Comparison of ENCODE assay signal across 8 mouse cellular contexts in genomic region chr2:52423611-52424247, GRCm38 (mm10). TPM values are rescaled to one million over a fixed set of nuclear protein-coding genes. Genes with fewer than 3 reads are reported as not detected.
DNase-seq lines count a peak whose midpoint lies in the region; ATAC-seq and TF ChIP-seq lines count a peak whose summit lies in the region.

No protein-coding gene starts in this region.

- H3K9me3 ChIP-seq in heart, embryonic 11.5 days (replicated peaks; ENCODE audit: control insufficient read depth, low read length): no peaks in the 10 kb centered on the region
- no peaks in the 10 kb centered on the region for H3K9me3 ChIP-seq in ES-E14 (ENCODE audit: control insufficient read depth, insufficient read depth, low read depth, low read length)
- H3K9me3 ChIP-seq in heart, embryonic 16.5 days (replicated peaks; ENCODE audit: control insufficient read depth, low read length): no peaks in the 10 kb centered on the region

- ATAC-seq in heart, embryonic 11.5 days (replicated peaks; ENCODE audit: insufficient number of reproducible peaks, low FRiP score, low TSS enrichment): no peak
- ATAC-seq in heart, embryonic 16.5 days (replicated peaks; ENCODE audit: extremely low read depth, insufficient read depth, low FRiP score): no peak

- 6% methylated on average over 16 of the region's 16 CpGs for WGBS in heart, embryonic 11.5 days (ENCODE audit: insufficient replicate concordance)
- WGBS in heart, embryonic 16.5 days: 1% methylated on average over 16 of the region's 16 CpGs

- in situ Hi-C loops in ES-E14 (cut with MboI; ENCODE audit: low sequenced_read_pairs in 2 of 2, unreplicated experiment in 2 of 2): no loop called here

- H3K27me3 ChIP-seq in heart, embryonic 11.5 days (ENCODE audit: control insufficient read depth, insufficient read depth, low read length): no peaks in the 10 kb centered on the region
- no peaks in the 10 kb centered on the region for H3K27me3 ChIP-seq in heart, embryonic 16.5 days (ENCODE audit: control insufficient read depth, insufficient read depth, low read length)

- no peaks in the 10 kb centered on the region for H3K36me3 ChIP-seq in heart, embryonic 11.5 days (ENCODE audit: control insufficient read depth, insufficient read depth, low read length)
- no peaks in the 10 kb centered on the region for H3K36me3 ChIP-seq in ES-E14 (ENCODE audit: control insufficient read depth, insufficient read depth, low read length, poor library complexity, severe bottlenecking)
- H3K36me3 ChIP-seq in heart, embryonic 16.5 days (ENCODE audit: control insufficient read depth, insufficient read depth): no peaks in the 10 kb centered on the region

- H3K4me2 ChIP-seq in heart, embryonic 11.5 days: peak overlapping the region; percentile 88
- H3K4me2 ChIP-seq in heart, embryonic 16.5 days (ENCODE audit: low read depth, low read length): peak overlapping the region; percentile 74

- DNase-seq in heart, adult 8-10 months (ENCODE audit: low spot score): no peak
- DNase-seq in ES-E14 (ENCODE audit: low read depth, low spot score) (no peak), liver (peak; percentile 30)
- no peak for DNase-seq in right cerebral cortex, adult 2 months (ENCODE audit: low spot score in 2 of 2)
- no peak for DNase-seq in spleen, adult 12 weeks (ENCODE audit: low spot score)
- DNase-seq in layer of hippocampus, postnatal 25 days (ENCODE audit: extremely low spot score in 1 of 2, low spot score in 1 of 2): no peak

- 0 out of 2 replicates have a peak overlapping the region, but pooled peaks have one; percentile 22 for H3K27ac ChIP-seq in heart, embryonic 11.5 days (ENCODE audit: low read depth, low read length)
- no peak overlapping the region for H3K27ac ChIP-seq in ES-E14 (ENCODE audit: insufficient read depth, low read depth, low read length, poor library complexity, severe bottlenecking)
- peak overlapping the region; percentile 92 for H3K27ac ChIP-seq in heart, embryonic 16.5 days (ENCODE audit: low read length)

- H3K9ac ChIP-seq in heart, embryonic 11.5 days (ENCODE audit: low read depth, low read length): peak overlapping the region; percentile 98
- H3K9ac ChIP-seq in ES-E14 (ENCODE audit: insufficient read depth, low read depth, low read length, poor library complexity, severe bottlenecking): peak overlapping the region; percentile 83; the same call in 1 of the 2 replicates
- peak overlapping the region; percentile 99 for H3K9ac ChIP-seq in heart, embryonic 16.5 days (ENCODE audit: low read length)

- peaks cover 27% of the 10 kb centered on the region for H3K4me1 ChIP-seq in heart, embryonic 11.5 days (ENCODE audit: control insufficient read depth, insufficient read depth, low read length)
- peaks cover 3 to 9% of the 10 kb centered on the region in 2 experiments; a peak in 3 of 4 replicates for H3K4me1 ChIP-seq in ES-E14 (ENCODE audit: control insufficient read depth in 2 of 2, insufficient read depth in 2 of 2, low read length in 2 of 2, poor library complexity in 1 of 2)
- peaks cover 45% of the 10 kb centered on the region for H3K4me1 ChIP-seq in heart, embryonic 16.5 days (ENCODE audit: control insufficient read depth, insufficient read depth, low read length)

- H3K4me3 ChIP-seq in heart, embryonic 11.5 days (ENCODE audit: low read depth, low read length): peak overlapping the region; percentile 93
- H3K4me3 ChIP-seq in ES-E14 (ENCODE audit: insufficient read depth in 1 of 2, low read depth in 1 of 2, low read length in 2 of 2, poor library complexity in 1 of 2, severe bottlenecking in 1 of 2): peak overlapping the region; percentile 73 to 95
- H3K4me3 ChIP-seq in heart, embryonic 16.5 days (ENCODE audit: low read length): peak overlapping the region; percentile 100

TF ChIP-seq in ES-E14, 5 proteins besides CTCF, POLR2A, EP300 and RAD21:
- TF ChIP-seq ZC3H11A (IDR thresholded peaks at IDR 0.05; ENCODE audit: borderline replicate concordance, low read depth, low read length) (no peak), ZNF384 (IDR thresholded peaks at IDR 0.05; ENCODE audit: low read depth, low read length) (no peak), HCFC1 (IDR thresholded peaks at IDR 0.05; ENCODE audit: borderline replicate concordance, insufficient read depth, low read length) (no peak), MAFK (IDR thresholded peaks at IDR 0.05; ENCODE audit: insufficient read depth, low read depth, low read length) (no peak), CHD2 (IDR thresholded peaks at IDR 0.05; ENCODE audit: low read depth, low read length) (no peak)

RNA-seq across cellular contexts. Expression of gene Arl5a, which starts 1.0 kb away (rescaled TPM):
- polyA plus RNA-seq in heart, embryonic 11.5 days (2014; fragmentation: Nextera tagmentation; extraction: Ambion mirVana): 74.4 and 95.6 TPM in 2 replicates
- total RNA-seq in heart, adult 8-10 months (2022): 10 to 100 TPM; 33.6 to 40.2 (median 35.9) TPM
- 22.6 and 24.1 TPM in 2 replicates for total RNA-seq in ES-E14 (2012; rRNA removed)
- polyA plus RNA-seq in heart, embryonic 16.5 days (2015; fragmentation: Nextera tagmentation; extraction: Ambion mirVana): 43.2 and 45.7 TPM in 2 replicates
- total RNA-seq in layer of hippocampus, postnatal 25 days (2021): 10 to 100 TPM; 57.8 to 63.1 TPM

RNA-seq across cellular contexts. Expression of gene Neb, which starts 45.5 kb away (rescaled TPM):
- polyA plus RNA-seq in heart, embryonic 11.5 days (2014; fragmentation: Nextera tagmentation; extraction: Ambion mirVana): 1.8 and 3.2 TPM in 2 replicates
- 10 to 100 TPM in 1 of 4 experiments, 1 to 10 TPM in 3; 8.2 to 15.0 (median 9.2) TPM for total RNA-seq in heart, adult 8-10 months (2022)
- 5.1 and 5.3 TPM in 2 replicates for total RNA-seq in ES-E14 (2012; rRNA removed)
- 3.5 and 7.8 TPM in 2 replicates for polyA plus RNA-seq in heart, embryonic 16.5 days (2015; fragmentation: Nextera tagmentation; extraction: Ambion mirVana)
- 1 to 10 TPM; 1.2 to 1.4 TPM for total RNA-seq in layer of hippocampus, postnatal 25 days (2021)
